Mouse (Mus musculus): Measurements from ENCODE around the gene Vrk3. TPM values are rescaled to one million over a fixed set of nuclear protein-coding genes. Genes with fewer than 3 reads are reported as not detected.

Vrk3 gene
- polyA plus RNA-seq, 1 experiment from 2014 or later = 48.5 TPM

DNA sequence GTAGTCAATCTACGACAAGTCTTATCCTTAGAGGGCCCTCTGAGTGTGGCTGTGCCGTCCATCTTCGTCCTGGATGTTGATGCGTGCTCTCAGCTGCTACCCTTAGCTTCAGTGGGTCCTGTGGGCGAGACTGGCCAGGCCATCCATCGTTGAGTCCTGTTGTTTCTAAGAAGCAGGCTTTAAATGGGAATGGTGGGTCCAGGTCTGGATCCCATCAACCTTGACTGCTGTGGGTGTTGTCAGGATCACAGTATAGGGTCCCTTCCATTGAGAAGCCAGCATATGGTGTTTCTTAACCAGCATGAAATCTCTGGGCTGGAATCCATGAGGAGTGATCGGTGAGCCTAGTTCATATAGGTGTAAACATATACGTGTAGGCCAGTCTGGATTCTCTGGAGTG, 31.9 kb downstream of the Vrk3 start:
- Histone ChIP-seq H3K4me3 (ENCODE audit: low read length) (no peak overlapping the region), H3K9ac (ENCODE audit: low read depth, low read length) (no peak overlapping the region), H3K4me1 (ENCODE audit: control insufficient read depth, insufficient read depth, low read length) (no peaks in the 10 kb centered on the region), H3K9me3 (ENCODE audit: control insufficient read depth, low read length) (no peaks in the 10 kb centered on the region), H3K36me3 (ENCODE audit: control insufficient read depth, insufficient read depth, low read length) (peaks cover 7% of the 10 kb centered on the region; the same call in 1 of the 2 replicates), H3K4me2 (ENCODE audit: low read depth, low read length) (no peak overlapping the region), H3K27me3 (replicated peaks; ENCODE audit: control insufficient read depth, insufficient read depth, low read length) (no peaks in the 10 kb centered on the region), H3K27ac (ENCODE audit: low read length) (no peak overlapping the region)
- 84% methylated on average over 8 of the region's 8 CpGs for WGBS
- ATAC-seq = no peak

DNA sequence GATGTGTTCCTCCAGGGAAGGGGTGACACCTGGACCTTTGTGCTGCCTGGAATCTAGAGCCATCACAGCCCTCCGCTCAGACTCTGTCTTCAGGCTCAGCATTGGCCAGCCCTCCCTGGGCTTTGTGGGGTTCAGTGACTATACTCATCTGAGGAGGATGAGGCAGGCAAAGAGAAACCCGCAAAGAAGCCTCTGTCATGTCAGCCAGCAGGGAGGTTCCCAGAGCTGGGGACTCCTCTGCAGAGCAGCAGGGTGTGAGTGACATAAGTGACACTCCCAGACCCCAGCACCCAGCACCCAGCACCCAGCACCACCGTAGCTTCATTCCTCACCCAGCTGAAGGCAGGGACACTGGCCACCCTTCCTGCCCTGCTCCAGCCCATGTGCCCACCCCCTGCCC, 41.3 kb downstream of the Vrk3 start:
- no peaks in the 10 kb centered on the region for H3K27me3 ChIP-seq (replicated peaks; ENCODE audit: control insufficient read depth, insufficient read depth, low read length)
- no peaks in the 10 kb centered on the region for H3K9me3 ChIP-seq (ENCODE audit: control insufficient read depth, low read length)
- ATAC-seq = no peak
- 77% methylated on average over 3 of the region's 3 CpGs for WGBS
- H3K4me3 ChIP-seq (ENCODE audit: low read length) = no peak overlapping the region
- H3K9ac ChIP-seq (ENCODE audit: low read depth, low read length) = no peak overlapping the region
- H3K27ac ChIP-seq (ENCODE audit: low read length) = no peak overlapping the region
- H3K4me1 ChIP-seq (ENCODE audit: control insufficient read depth, insufficient read depth, low read length) = no peaks in the 10 kb centered on the region
- H3K4me2 ChIP-seq (ENCODE audit: low read depth, low read length) = no peak overlapping the region
- no peaks in the 10 kb centered on the region for H3K36me3 ChIP-seq (ENCODE audit: control insufficient read depth, insufficient read depth, low read length)

DNA sequence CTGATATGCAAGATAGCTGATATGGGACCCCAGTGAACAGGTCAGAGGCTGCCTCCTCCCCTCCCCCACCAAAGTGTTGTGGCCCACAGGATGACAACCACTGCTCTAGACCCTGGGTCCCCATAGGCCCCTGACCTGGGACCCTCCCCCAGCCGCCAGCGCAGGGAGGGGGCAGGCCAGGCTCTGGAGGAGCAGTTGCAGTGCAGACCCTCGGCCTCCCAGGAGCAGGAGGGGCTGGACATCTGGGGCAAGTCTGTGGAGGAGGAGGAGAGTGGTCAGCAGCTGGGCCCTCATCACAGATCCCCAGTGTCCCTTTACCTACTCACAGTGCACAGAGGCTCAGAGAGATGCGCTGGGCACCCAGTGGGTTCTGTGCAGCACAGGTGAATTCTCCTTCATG, 41.9 kb downstream of the Vrk3 start:
- WGBS = 69% methylated on average over 4 of the region's 4 CpGs
- H3K27ac ChIP-seq (ENCODE audit: low read length) = no peak overlapping the region
- H3K9me3 ChIP-seq (ENCODE audit: control insufficient read depth, low read length) = no peaks in the 10 kb centered on the region
- ATAC-seq = no peak
- no peak overlapping the region for H3K9ac ChIP-seq (ENCODE audit: low read depth, low read length)
- no peaks in the 10 kb centered on the region for H3K27me3 ChIP-seq (replicated peaks; ENCODE audit: control insufficient read depth, insufficient read depth, low read length)
- H3K36me3 ChIP-seq (ENCODE audit: control insufficient read depth, insufficient read depth, low read length) = no peaks in the 10 kb centered on the region
- no peak overlapping the region for H3K4me2 ChIP-seq (ENCODE audit: low read depth, low read length)
- H3K4me1 ChIP-seq (ENCODE audit: control insufficient read depth, insufficient read depth, low read length) = no peaks in the 10 kb centered on the region
- H3K4me3 ChIP-seq (ENCODE audit: low read length) = no peak overlapping the region

DNA sequence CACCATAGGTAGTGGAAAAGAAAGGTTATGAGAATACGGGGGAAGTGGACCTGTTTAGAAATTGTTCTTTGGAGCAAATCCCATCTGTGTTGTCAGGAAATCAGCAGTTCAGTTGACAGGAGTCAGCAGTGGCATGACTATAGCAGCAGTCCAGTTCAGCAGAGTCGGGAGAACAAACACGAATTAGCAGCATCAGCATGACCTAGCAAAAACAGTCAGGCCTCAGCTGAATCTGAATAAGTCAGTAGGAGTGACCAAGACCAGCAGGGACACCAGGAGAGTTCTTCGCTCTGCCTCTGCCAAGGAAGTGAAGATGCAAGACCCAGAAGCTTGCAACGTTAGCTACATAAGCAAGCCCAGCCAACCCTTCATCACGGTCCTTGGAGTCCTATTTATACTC, 44.6 kb downstream of the Vrk3 start:
- ATAC-seq = no peak
- Histone ChIP-seq H3K27ac (ENCODE audit: low read length) (no peak overlapping the region), H3K27me3 (replicated peaks; ENCODE audit: control insufficient read depth, insufficient read depth, low read length) (no peaks in the 10 kb centered on the region), H3K9ac (ENCODE audit: low read depth, low read length) (no peak overlapping the region), H3K36me3 (ENCODE audit: control insufficient read depth, insufficient read depth, low read length) (no peaks in the 10 kb centered on the region), H3K4me3 (ENCODE audit: low read length) (no peak overlapping the region), H3K9me3 (ENCODE audit: control insufficient read depth, low read length) (no peaks in the 10 kb centered on the region), H3K4me1 (ENCODE audit: control insufficient read depth, insufficient read depth, low read length) (no peaks in the 10 kb centered on the region), H3K4me2 (ENCODE audit: low read depth, low read length) (no peak overlapping the region)
- 82% methylated on average over 6 of the region's 6 CpGs for WGBS

DNA sequence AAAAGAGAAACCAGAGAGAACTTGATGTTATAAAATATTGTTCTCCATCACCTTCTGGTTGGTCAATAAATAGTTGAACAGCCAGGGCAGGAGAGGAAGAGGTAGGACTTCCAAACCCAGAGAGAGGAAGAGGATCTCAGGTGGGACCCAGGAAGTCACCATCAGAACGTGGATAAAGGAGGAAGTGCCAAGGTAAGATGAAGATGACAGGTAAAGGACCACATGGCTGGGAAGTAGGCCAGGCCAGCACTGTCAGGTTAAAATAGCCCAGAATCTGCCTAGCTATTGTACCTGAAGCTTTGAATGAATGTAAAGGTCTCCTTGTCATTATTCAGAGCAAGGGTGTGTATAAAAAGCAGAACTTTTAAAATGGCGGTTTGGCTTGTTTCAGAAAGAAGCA, 60.7 kb downstream of the Vrk3 start:
- H3K36me3 ChIP-seq (ENCODE audit: control insufficient read depth, insufficient read depth, low read length) = peaks cover 17% of the 10 kb centered on the region; the same call in 1 of the 2 replicates
- H3K9me3 ChIP-seq (ENCODE audit: control insufficient read depth, low read length) = no peaks in the 10 kb centered on the region
- 87% methylated on average over 2 of the region's 2 CpGs for WGBS
- H3K4me3 ChIP-seq (ENCODE audit: low read length) = no peak overlapping the region
- no peaks in the 10 kb centered on the region for H3K4me1 ChIP-seq (ENCODE audit: control insufficient read depth, insufficient read depth, low read length)
- no peaks in the 10 kb centered on the region for H3K27me3 ChIP-seq (replicated peaks; ENCODE audit: control insufficient read depth, insufficient read depth, low read length)
- H3K9ac ChIP-seq (ENCODE audit: low read depth, low read length) = no peak overlapping the region
- H3K4me2 ChIP-seq (ENCODE audit: low read depth, low read length) = no peak overlapping the region
- H3K27ac ChIP-seq (ENCODE audit: low read length) = no peak overlapping the region
- ATAC-seq = no peak

DNA sequence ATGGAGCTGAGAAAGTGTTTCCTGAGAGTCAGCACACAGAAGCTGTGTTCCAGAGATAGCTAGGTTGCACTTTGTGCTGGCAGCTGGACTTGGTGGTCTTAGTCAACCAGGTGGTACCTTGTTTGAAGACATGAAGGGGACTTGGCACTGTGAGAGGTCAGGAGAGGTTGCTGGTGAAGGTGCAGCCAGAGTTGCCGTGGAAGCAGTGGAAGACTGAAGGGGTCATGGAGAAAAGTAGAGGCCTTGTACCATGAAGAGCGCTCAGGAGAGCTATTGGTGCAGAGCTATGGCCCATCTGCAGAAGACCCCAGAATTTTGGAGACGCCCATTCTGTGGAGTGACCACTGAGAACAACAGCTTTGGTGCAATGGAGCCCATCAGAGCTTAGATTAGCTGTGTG, 61.3 kb downstream of the Vrk3 start:
- H3K27ac ChIP-seq (ENCODE audit: low read length) = no peak overlapping the region
- no peaks in the 10 kb centered on the region for H3K9me3 ChIP-seq (ENCODE audit: control insufficient read depth, low read length)
- no peak overlapping the region for H3K4me2 ChIP-seq (ENCODE audit: low read depth, low read length)
- WGBS = 97% methylated on average over 3 of the region's 3 CpGs
- ATAC-seq = no peak
- H3K4me3 ChIP-seq (ENCODE audit: low read length) = no peak overlapping the region
- H3K4me1 ChIP-seq (ENCODE audit: control insufficient read depth, insufficient read depth, low read length) = no peaks in the 10 kb centered on the region
- no peaks in the 10 kb centered on the region for H3K27me3 ChIP-seq (replicated peaks; ENCODE audit: control insufficient read depth, insufficient read depth, low read length)
- peaks cover 17% of the 10 kb centered on the region; the same call in 1 of the 2 replicates for H3K36me3 ChIP-seq (ENCODE audit: control insufficient read depth, insufficient read depth, low read length)
- no peak overlapping the region for H3K9ac ChIP-seq (ENCODE audit: low read depth, low read length)

DNA sequence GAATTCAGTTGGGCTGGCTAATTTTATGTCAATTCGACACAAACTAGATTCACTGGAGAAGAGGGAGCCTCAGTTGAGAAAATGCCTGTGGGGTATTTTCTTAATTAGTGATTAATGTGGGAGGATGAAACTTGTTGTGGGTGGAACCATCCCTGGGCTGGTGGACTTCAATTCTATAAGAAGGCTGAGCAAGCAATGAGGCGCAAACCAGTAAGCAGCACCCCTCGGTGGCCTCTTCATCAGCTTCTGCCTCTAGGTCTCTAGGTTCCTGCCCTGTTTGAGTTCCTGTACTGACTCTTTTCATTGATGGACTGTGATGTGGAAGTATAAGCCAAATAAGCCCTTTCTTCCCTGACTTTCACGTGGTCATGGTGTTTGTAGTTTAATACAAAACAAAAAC, 62.2 kb downstream of the Vrk3 start:
- H3K36me3 ChIP-seq (ENCODE audit: control insufficient read depth, insufficient read depth, low read length) = peaks cover 17% of the 10 kb centered on the region; the same call in 1 of the 2 replicates
- ATAC-seq = no peak
- no peak overlapping the region for H3K27ac ChIP-seq (ENCODE audit: low read length)
- H3K4me3 ChIP-seq (ENCODE audit: low read length) = no peak overlapping the region
- H3K27me3 ChIP-seq (replicated peaks; ENCODE audit: control insufficient read depth, insufficient read depth, low read length) = no peaks in the 10 kb centered on the region
- no peaks in the 10 kb centered on the region for H3K9me3 ChIP-seq (ENCODE audit: control insufficient read depth, low read length)
- H3K4me1 ChIP-seq (ENCODE audit: control insufficient read depth, insufficient read depth, low read length) = peaks cover 6% of the 10 kb centered on the region
- 83% methylated on average over 4 of the region's 4 CpGs for WGBS
- H3K9ac ChIP-seq (ENCODE audit: low read depth, low read length) = no peak overlapping the region
- H3K4me2 ChIP-seq (ENCODE audit: low read depth, low read length) = no peak overlapping the region

DNA sequence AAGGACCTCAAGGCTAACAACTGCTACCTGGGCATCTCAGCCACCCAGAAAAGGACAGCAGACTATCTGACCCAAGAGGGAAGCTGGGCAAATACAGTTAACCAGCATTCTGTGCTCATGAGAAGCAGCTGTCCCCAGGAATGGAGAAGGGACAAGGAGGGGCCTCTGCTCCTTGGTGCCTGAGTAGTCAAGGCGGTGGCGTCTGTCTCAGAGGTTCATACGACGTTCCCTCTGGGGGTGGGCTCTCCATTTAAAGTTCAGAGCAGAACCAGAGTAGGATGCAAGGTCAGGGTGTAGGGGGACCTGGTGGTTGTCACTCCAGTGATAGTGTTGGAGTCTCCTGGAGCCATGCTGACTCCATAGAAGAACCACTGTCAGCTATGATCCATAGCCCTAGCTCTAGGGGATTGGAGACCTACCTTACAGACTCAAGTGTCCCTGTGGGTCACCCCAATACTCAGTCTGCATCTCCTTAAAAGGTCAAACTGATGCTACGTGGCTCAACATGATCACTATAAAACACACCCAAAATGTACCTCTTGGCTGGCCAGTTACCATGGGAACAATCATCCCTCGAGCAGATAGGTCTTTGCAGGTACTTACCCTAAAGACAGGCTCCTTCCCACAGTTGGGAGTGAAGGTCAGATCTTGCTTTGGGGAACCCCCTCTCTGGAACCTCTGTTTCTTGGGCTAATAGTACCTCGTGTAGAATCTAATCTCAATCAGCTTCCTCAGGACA, 62.8 kb downstream of the Vrk3 start:
- Histone ChIP-seq H3K4me3 (ENCODE audit: low read length) (no peak overlapping the region), H3K4me1 (ENCODE audit: control insufficient read depth, insufficient read depth, low read length) (peaks cover 6% of the 10 kb centered on the region), H3K4me2 (ENCODE audit: low read depth, low read length) (no peak overlapping the region), H3K9me3 (ENCODE audit: control insufficient read depth, low read length) (no peaks in the 10 kb centered on the region), H3K27ac (ENCODE audit: low read length) (no peak overlapping the region), H3K27me3 (replicated peaks; ENCODE audit: control insufficient read depth, insufficient read depth, low read length) (no peaks in the 10 kb centered on the region), H3K36me3 (ENCODE audit: control insufficient read depth, insufficient read depth, low read length) (peaks cover 17% of the 10 kb centered on the region; the same call in 1 of the 2 replicates), H3K9ac (ENCODE audit: low read depth, low read length) (no peak overlapping the region)
- WGBS = 87% methylated on average over 7 of the region's 7 CpGs
- ATAC-seq = no peak

DNA sequence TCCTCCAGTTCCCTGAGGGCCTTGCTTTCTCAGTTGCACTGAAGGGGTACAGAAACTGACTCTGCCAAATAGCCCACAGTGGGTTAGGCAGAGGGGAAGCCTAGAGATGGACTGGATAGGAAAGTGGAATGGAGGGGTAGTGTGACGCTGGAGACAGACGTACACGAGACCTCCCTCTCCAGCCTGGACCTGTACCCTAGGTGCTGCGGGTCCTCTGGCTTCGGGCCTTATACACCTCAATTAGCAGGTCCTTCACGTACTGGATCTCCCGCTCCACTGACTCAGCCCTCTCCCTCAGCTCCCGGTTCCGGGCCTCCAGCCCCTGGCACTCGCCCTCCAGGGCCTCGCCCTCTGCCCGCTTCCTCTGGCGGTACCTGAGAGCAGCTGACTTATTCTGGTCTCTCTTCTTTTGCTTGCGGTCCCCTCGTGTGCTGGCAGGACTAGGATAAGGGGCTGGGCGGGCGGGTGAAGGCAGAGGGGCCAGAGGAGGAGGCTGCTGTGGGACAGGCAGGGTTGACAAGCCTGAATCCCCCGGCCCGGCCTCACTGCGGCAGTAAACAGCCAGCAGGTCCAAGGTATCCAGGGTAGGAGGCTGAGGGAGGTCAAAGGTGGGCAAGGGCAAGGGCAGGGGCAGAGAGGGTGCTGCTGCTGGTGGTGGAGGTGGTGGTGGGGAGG, 64.6 kb downstream of the Vrk3 start:
- H3K4me2 ChIP-seq (ENCODE audit: low read depth, low read length) = no peak overlapping the region
- no peak overlapping the region for H3K4me3 ChIP-seq (ENCODE audit: low read length)
- no peak overlapping the region for H3K27ac ChIP-seq (ENCODE audit: low read length)
- H3K36me3 ChIP-seq (ENCODE audit: control insufficient read depth, insufficient read depth, low read length) = peaks cover 17% of the 10 kb centered on the region; the same call in 1 of the 2 replicates
- WGBS = 93% methylated on average over 20 of the region's 20 CpGs
- H3K4me1 ChIP-seq (ENCODE audit: control insufficient read depth, insufficient read depth, low read length) = peaks cover 10% of the 10 kb centered on the region
- H3K27me3 ChIP-seq (replicated peaks; ENCODE audit: control insufficient read depth, insufficient read depth, low read length) = no peaks in the 10 kb centered on the region
- H3K9ac ChIP-seq (ENCODE audit: low read depth, low read length) = no peak overlapping the region; the same call in 1 of the 2 replicates
- no peak for ATAC-seq
- H3K9me3 ChIP-seq (ENCODE audit: control insufficient read depth, low read length) = no peaks in the 10 kb centered on the region

All from intestine, embryonic 16.5 days (tissue).